19 mouse cellular contexts compared by ENCODE assay signal in the genomic region with DNA sequence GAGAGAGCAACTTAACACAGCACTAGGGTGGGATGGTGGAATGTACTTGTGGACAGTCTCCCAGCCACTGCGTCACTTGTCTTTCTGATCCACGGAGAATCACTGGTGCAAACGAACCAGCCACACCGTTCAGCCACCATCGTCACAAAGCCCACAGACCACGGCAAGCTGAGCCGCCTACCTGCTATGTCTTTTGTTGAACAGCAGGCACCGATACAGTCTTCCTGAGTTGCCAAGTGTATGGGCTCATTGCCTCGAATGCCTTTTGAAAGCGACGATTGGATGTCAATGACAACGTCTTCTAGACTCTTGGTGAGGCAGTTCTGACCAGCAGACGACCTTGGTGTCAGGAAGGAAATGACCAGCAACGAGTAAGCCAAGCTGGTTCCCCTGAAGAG. TPM values are rescaled to one million over a fixed set of nuclear protein-coding genes. Genes with fewer than 3 reads are reported as not detected.
A peak's percentile ranks its signal among the peaks of the same experiment; 100 is the strongest.
DNase-seq lines count a peak whose midpoint lies in the region; ATAC-seq and TF ChIP-seq lines count a peak whose summit lies in the region.
"Had no signal": no experiment of that assay in that cellular context is flagged by ENCODE, and none has a peak within 500 bp of the region (broad histone marks: within the 10 kb centered on the region; RNA-seq: fewer than 3 reads in every experiment).

No protein-coding gene starts in this region.

- intact Hi-C loops in left cerebral cortex, adult 2 months (cut with DNase I) = loop anchor here (1.0 kb wide), 1 partner anchor 21 kb away; no protein-coding TSS in a partner anchor
- intact Hi-C loops in left cerebral cortex, postnatal 4 days (cut with DNase I) = no loop called here

- TF ChIP-seq CTCF in left cerebral cortex, adult 2 months (IDR thresholded peaks at IDR 0.05) = no peak

- peak; percentile 55; the same call in 1 of the 2 replicates for ATAC-seq in frontal cortex, adult (ENCODE audit: low TSS enrichment)
- ATAC-seq: forebrain, embryonic 16.5 days; hindbrain, postnatal 0 days; intestine, postnatal 0 days had no signal

- H3K27ac ChIP-seq in left cerebral cortex, adult 2 months = peak overlapping the region; percentile 50
- H3K27ac ChIP-seq: embryonic facial prominence, embryonic 15.5 days; heart, adult 2 months; heart, embryonic 15.5 days; hindbrain, embryonic 10.5 days; hindbrain, postnatal 0 days; midbrain, embryonic 10.5 days had no signal

- no peak for DNase-seq in frontal cortex, postnatal 10 days (ENCODE audit: low spot score in 2 of 2)
- DNase-seq in left cerebral cortex, adult 2 months (ENCODE audit: extremely low spot score in 1 of 2, low spot score in 2 of 2) = peak; percentile 22 to 46
- no peak for DNase-seq in left cerebral cortex, postnatal 4 days
- peak; percentile 44 for DNase-seq in 3T3-L1 (ENCODE audit: low read depth, low spot score)
- peak; percentile 50 for DNase-seq in ZHBTc4 (ENCODE audit: low read depth, low spot score)
- DNase-seq in thymus, postnatal 0 days (ENCODE audit: low spot score) = no peak
- DNase-seq: adrenal gland, adult 8-10 months; cerebellum, adult 11 months; embryo, embryonic 11 days had no signal

- no peak overlapping the region for H3K4me3 ChIP-seq in left cerebral cortex, adult 2 months
- H3K4me3 ChIP-seq: embryonic facial prominence, embryonic 15.5 days; heart, adult 2 months; heart, embryonic 15.5 days; hindbrain, embryonic 10.5 days; midbrain, embryonic 10.5 days had no signal

RNA-seq across cellular contexts. Expression of gene Mansc1, which starts 10.7 kb away (rescaled TPM):
- total RNA-seq in left cerebral cortex, adult 2 months (2021) = 10 to 100 TPM; 11.5 to 12.7 TPM
- 1 to 10 TPM; 1.7 to 2.0 TPM for total RNA-seq in left cerebral cortex, postnatal 4 days (2021)
- 3.4 and 3.8 TPM in 2 replicates for polyA plus RNA-seq in thymus, postnatal 0 days (2015; fragmentation: Nextera tagmentation; extraction: Ambion mirVana)
- total RNA-seq: CH12.LX had no signal

RNA-seq across cellular contexts. Expression of gene Borcs5, which starts 17.8 kb away (rescaled TPM):
- 10 to 100 TPM; 34.1 to 37.6 TPM for total RNA-seq in left cerebral cortex, adult 2 months (2021)
- total RNA-seq in left cerebral cortex, postnatal 4 days (2021) = 10 to 100 TPM; 19.0 to 21.3 TPM
- polyA plus RNA-seq in thymus, postnatal 0 days (2015; fragmentation: Nextera tagmentation; extraction: Ambion mirVana) = 27.1 and 27.6 TPM in 2 replicates

RNA-seq across cellular contexts. Expression of gene Lrp6, which starts 54.8 kb away (rescaled TPM):
- total RNA-seq in left cerebral cortex, adult 2 months (2021) = 10 to 100 TPM; 47.2 to 48.0 TPM
- total RNA-seq in left cerebral cortex, postnatal 4 days (2021) = 10 to 100 TPM; 50.1 to 51.5 TPM
- 20.0 and 22.0 TPM in 2 replicates for polyA plus RNA-seq in thymus, postnatal 0 days (2015; fragmentation: Nextera tagmentation; extraction: Ambion mirVana)

Comparison
In these comparisons a context has a peak if more than half of its experiments do, and no peak if none do; other contexts are left out.
1. DNase-seq: peak in left cerebral cortex, adult 2 months (2 of 2), 3T3-L1 (single experiment) and ZHBTc4 (single experiment); none in frontal cortex, postnatal 10 days (0 of 2), left cerebral cortex, postnatal 4 days (single experiment) and thymus, postnatal 0 days (single experiment).
2. RNA of gene Mansc1, which starts 10.7 kb away (total RNA-seq): 11.5 to 12.7 TPM in left cerebral cortex, adult 2 months; 1.7 to 2.0 TPM in left cerebral cortex, postnatal 4 days; every median in the first group is over 4 times any median in the second.